Mouse (Mus musculus): ENCODE data around the gene Hnmt. TPM values are rescaled to one million over a fixed set of nuclear protein-coding genes. Genes with fewer than 3 reads are reported as not detected.
A peak's percentile ranks its signal among the peaks of the same experiment; 100 is the strongest.
"Not testable (repeated sequence)": the region's sequence is repeated elsewhere in the genome, so short reads cannot be mapped to it uniquely, and the experiment has no call there.

Gene Hnmt
- 0.18 and 0.74 TPM in 2 replicates for polyA plus RNA-seq (2016; fragmentation: Nextera tagmentation; extraction: Ambion mirVana)

DNA sequence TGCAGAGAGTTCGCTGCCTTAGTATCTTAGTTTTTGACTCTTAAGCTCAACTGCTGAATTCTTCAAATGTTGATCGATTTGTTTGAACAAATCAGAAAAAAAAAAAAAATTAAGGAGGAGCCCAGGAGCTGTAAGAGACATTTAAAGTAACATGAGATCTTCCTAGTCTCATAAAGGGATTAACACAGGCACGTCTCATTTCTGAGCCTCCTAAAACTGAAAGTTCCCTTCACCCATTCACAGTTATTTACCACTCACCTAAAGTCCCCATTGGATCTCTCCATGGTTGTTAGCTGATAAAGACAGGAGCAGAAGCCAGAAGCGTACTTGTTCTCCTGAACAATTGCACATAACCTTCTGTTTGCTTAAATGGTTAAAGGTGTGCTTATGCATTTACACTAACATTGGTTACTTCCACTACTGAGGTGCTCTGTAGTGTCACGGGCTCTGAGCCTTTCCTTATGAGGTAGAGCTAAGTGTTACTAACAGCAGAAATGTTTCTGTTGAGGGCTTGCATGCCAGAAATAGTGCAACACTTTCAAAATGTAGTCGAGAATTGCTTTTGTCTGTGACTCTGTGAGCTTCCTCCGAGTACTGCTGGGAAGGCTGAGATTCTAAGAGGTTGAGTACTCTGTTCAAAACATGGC lies at the start of gene Hnmt:
Gene Hnmt (minus strand): TSS at position 51 of the 647 bp plus-strand sequence.
- no peak within 1 kb of the TSS for H3K27ac ChIP-seq
- H3K36me3 ChIP-seq, result no peaks in the 10 kb centered on the region
- peak within 1 kb of the TSS; percentile 60 for H3K4me2 ChIP-seq
- H3K27me3 ChIP-seq (replicated peaks), result no peaks in the 10 kb centered on the region
- WGBS (ENCODE audit: insufficient replicate concordance), result 38% methylated on average over 7 of the region's 7 CpGs
- peaks cover 15% of the 10 kb centered on the region for H3K4me1 ChIP-seq
- H3K9ac ChIP-seq, result no peak within 1 kb of the TSS
- ATAC-seq, result no peak
- peak within 1 kb of the TSS; percentile 38 for H3K4me3 ChIP-seq
- H3K9me3 ChIP-seq (replicated peaks), result no peaks in the 10 kb centered on the region

DNA sequence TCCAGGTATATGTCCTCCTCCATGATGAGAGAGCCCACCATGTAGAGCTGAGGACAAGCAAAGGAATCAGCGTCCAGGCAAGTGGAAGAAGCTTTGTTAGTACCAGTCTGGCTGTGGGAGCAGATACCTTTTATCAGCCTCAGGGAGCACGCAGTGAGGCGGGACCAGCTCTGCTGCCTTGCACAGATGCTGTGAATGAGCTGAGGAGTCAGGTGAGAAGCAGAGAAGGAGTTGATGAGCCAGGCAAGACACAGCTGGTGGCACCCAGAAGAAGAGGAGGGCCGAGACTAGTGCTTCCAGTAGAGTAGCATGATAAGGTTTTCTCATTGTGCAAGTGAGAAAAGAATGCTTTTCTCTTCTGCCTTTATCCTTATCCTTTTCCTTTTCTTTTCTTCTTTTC lies 47.3 kb upstream of the Hnmt start, which contains the start of gene Tbpl2:
Gene Tbpl2 (minus strand): TSS at position 101 of the 400 bp plus-strand sequence.
- Histone ChIP-seq H3K4me2 (no peak within 1 kb of the TSS), H3K4me1 (no peaks in the 10 kb centered on the region), H3K27ac (no peak within 1 kb of the TSS), H3K9ac (no peak within 1 kb of the TSS), H3K27me3 (replicated peaks) (no peaks in the 10 kb centered on the region), H3K9me3 (replicated peaks) (no peaks in the 10 kb centered on the region), H3K4me3 (no peak within 1 kb of the TSS), H3K36me3 (no peaks in the 10 kb centered on the region)
- ATAC-seq, result no peak
- WGBS (ENCODE audit: insufficient replicate concordance), result 46% methylated on average over 4 of the region's 4 CpGs

- no peak overlapping the region for H3K4me3 ChIP-seq
- ATAC-seq, result no peak
- no peaks in the 10 kb centered on the region for H3K36me3 ChIP-seq
- H3K4me1 ChIP-seq, result no peaks in the 10 kb centered on the region
- no peaks in the 10 kb centered on the region for H3K9me3 ChIP-seq (replicated peaks)
- H3K4me2 ChIP-seq, result no peak overlapping the region
- H3K27me3 ChIP-seq (replicated peaks), result no peaks in the 10 kb centered on the region
- H3K27ac ChIP-seq, result no peak overlapping the region
- H3K9ac ChIP-seq, result no peak overlapping the region
- 54% methylated on average over 1 of the region's 1 CpGs for WGBS (ENCODE audit: insufficient replicate concordance)
Observed at GRCm38 (mm10) chr2:24090921-24091320, 41.7 kb upstream of the Hnmt start.

- Histone ChIP-seq H3K9ac (no peak overlapping the region), H3K4me2 (no peak overlapping the region), H3K9me3 (replicated peaks) (no peaks in the 10 kb centered on the region), H3K4me3 (no peak overlapping the region), H3K27ac (no peak overlapping the region), H3K4me1 (peaks cover 15% of the 10 kb centered on the region), H3K36me3 (no peaks in the 10 kb centered on the region), H3K27me3 (replicated peaks) (no peaks in the 10 kb centered on the region)
- no peak for ATAC-seq
- 51% methylated on average over 3 of the region's 3 CpGs for WGBS (ENCODE audit: insufficient replicate concordance)
Observed at GRCm38 (mm10) chr2:24050459-24050858, 1.3 kb upstream of the Hnmt start.

DNA sequence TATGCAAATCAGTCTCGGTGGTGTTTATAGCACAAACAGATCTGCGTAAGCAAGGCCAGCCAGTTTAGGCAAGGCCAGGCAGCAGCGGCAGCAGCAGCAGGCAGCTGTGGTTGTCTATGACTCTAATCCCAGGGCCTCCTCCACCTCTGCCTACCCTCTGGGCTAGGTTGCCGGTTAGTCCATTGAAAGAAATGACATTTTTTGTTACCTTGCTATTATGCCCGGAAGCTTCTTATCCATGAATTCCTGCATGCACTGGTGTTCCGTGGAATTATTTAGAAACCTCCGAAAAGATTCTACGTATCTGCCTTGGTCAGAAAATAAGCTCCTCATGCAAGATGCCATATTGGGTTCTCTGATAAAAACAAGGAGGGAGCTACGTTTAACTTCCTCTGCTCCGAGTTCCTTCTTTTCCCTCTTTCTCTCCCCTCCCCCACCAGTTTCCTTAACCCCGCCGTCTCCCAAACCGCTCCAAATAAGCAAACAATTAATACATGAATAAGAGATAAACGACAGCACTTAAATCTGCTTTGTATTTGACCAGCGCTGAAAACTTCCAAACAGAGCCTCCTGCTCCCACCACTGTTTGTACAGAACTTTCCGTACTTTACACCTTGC lies 605 bp downstream of the Hnmt start:
- Histone ChIP-seq H3K27ac (no peak overlapping the region), H3K4me2 (peak overlapping the region; percentile 60), H3K36me3 (no peaks in the 10 kb centered on the region), H3K4me3 (peak overlapping the region; percentile 38), H3K9ac (no peak overlapping the region), H3K4me1 (peaks cover 15% of the 10 kb centered on the region), H3K9me3 (replicated peaks) (no peaks in the 10 kb centered on the region), H3K27me3 (replicated peaks) (no peaks in the 10 kb centered on the region)
- 12% methylated on average over 16 of the region's 16 CpGs for WGBS (ENCODE audit: insufficient replicate concordance)
- ATAC-seq, result 0 out of 2 replicates have a peak, but pooled peaks have one; percentile 5

- Histone ChIP-seq H3K9me3 (replicated peaks) (no peaks in the 10 kb centered on the region), H3K4me1 (peaks cover 15% of the 10 kb centered on the region), H3K27me3 (replicated peaks) (no peaks in the 10 kb centered on the region), H3K4me2 (peak overlapping the region; percentile 60), H3K27ac (no peak overlapping the region), H3K36me3 (no peaks in the 10 kb centered on the region), H3K4me3 (peak overlapping the region; percentile 38), H3K9ac (no peak overlapping the region)
- 55% methylated on average over 6 of the region's 6 CpGs for WGBS (ENCODE audit: insufficient replicate concordance)
- ATAC-seq, result no peak
Observed at GRCm38 (mm10) chr2:24047551-24048479, 1.4 kb downstream of the Hnmt start.

DNA sequence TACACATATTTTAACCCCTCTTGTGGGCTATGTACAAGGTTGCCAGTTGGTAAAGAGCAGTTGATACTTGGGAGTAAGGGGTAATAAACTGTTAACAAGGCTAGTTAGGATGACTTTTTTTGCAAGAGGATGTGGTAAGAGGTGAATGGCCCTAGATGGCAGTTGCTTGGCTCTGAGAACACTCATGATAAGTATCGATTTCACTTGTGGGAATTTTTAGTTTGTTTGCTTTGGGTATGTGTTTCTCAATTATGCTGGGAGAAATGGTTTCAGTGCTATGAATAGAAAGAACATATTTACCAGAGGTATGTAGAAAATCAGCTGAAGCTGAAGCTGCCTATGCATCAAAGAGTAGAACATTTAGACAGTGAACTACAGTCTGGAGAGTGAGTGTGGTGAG lies 6.3 kb downstream of the Hnmt start:
- no peaks in the 10 kb centered on the region for H3K9me3 ChIP-seq (replicated peaks)
- H3K27me3 ChIP-seq (replicated peaks), result no peaks in the 10 kb centered on the region
- H3K4me2 ChIP-seq, result no peak overlapping the region
- H3K4me1 ChIP-seq, result no peaks in the 10 kb centered on the region
- ATAC-seq, result no peak
- no peak overlapping the region for H3K27ac ChIP-seq
- no peaks in the 10 kb centered on the region for H3K36me3 ChIP-seq
- H3K4me3 ChIP-seq, result no peak overlapping the region
- H3K9ac ChIP-seq, result no peak overlapping the region
- 68% methylated on average over 1 of the region's 1 CpGs for WGBS (ENCODE audit: insufficient replicate concordance)

DNA sequence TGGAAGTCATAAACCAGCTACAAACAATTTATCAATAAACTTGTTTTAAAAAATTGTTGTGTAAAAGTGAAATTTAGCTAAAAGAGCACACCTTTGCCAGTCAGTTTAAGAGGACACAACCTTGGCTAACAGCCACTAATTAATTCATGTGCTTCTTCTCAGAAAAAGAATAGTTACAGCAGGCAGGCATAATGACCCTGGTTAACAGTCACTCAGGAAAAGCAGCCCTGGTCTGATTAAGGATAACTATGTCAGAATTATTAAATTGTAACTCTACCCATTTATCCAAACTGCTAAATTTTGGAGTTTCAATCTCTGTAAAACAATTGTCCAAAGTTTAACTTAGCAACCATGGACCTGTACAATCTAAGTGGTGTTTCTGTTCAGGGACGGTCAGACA lies 8.7 kb downstream of the Hnmt start:
- Histone ChIP-seq H3K9me3 (replicated peaks) (no peaks in the 10 kb centered on the region), H3K9ac (no peak overlapping the region), H3K27ac (no peak overlapping the region), H3K4me2 (no peak overlapping the region), H3K36me3 (no peaks in the 10 kb centered on the region), H3K4me3 (no peak overlapping the region), H3K4me1 (no peaks in the 10 kb centered on the region), H3K27me3 (replicated peaks) (no peaks in the 10 kb centered on the region)
- no peak for ATAC-seq
- 82% methylated on average over 1 of the region's 1 CpGs for WGBS (ENCODE audit: insufficient replicate concordance)

GRCm38 (mm10) chr2:24019386-24019785 lies 29.8 kb downstream of the Hnmt start:
- not testable (repeated sequence) for H3K27me3 ChIP-seq (replicated peaks); H3K27ac ChIP-seq; H3K4me1 ChIP-seq; H3K9me3 ChIP-seq (replicated peaks); H3K4me3 ChIP-seq; ATAC-seq; H3K4me2 ChIP-seq; H3K36me3 ChIP-seq; H3K9ac ChIP-seq

DNA sequence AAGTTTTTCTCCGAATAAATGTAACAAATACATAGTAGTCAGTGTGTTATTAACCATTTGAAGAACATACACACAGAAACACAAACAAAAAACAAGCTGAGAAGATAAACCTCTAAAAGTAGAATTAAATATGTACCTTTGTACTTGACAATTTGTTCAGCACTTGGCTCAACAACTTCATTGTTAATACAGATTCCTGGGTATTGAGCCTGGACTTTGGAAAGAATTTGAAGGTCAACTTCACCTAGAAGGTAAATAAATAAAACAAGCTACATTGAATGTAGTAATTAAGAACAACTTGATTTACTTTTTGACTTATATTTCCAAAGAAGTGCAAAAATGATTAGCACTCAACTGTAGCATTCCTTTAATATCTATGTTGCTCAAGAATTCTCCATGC lies 30.2 kb downstream of the Hnmt start:
- no peak overlapping the region for H3K27ac ChIP-seq
- H3K4me1 ChIP-seq, result no peaks in the 10 kb centered on the region

GRCm38 (mm10) chr2:24014957-24015356 lies 34.2 kb downstream of the Hnmt start:
- Histone ChIP-seq H3K4me2 (no peak overlapping the region), H3K9ac (no peak overlapping the region), H3K9me3 (replicated peaks) (no peaks in the 10 kb centered on the region), H3K27ac (no peak overlapping the region), H3K4me1 (no peaks in the 10 kb centered on the region), H3K27me3 (replicated peaks) (no peaks in the 10 kb centered on the region), H3K4me3 (no peak overlapping the region), H3K36me3 (no peaks in the 10 kb centered on the region)
- 75% methylated on average over 5 of the region's 5 CpGs for WGBS (ENCODE audit: insufficient replicate concordance)
- no peak for ATAC-seq

More for the DNA sequence above, 30.2 kb downstream of the Hnmt start:
- no peaks in the 10 kb centered on the region for H3K36me3 ChIP-seq
- no peak overlapping the region for H3K9ac ChIP-seq
- no peak overlapping the region for H3K4me2 ChIP-seq
- no peak overlapping the region for H3K4me3 ChIP-seq
- whole genome bisulfite sequencing (ENCODE audit: insufficient replicate concordance), result 46% methylated on average over 1 of the region's 1 CpGs
- no peaks in the 10 kb centered on the region for H3K9me3 ChIP-seq (replicated peaks)
- H3K27me3 ChIP-seq (replicated peaks), result no peaks in the 10 kb centered on the region
- ATAC-seq, result no peak

DNA sequence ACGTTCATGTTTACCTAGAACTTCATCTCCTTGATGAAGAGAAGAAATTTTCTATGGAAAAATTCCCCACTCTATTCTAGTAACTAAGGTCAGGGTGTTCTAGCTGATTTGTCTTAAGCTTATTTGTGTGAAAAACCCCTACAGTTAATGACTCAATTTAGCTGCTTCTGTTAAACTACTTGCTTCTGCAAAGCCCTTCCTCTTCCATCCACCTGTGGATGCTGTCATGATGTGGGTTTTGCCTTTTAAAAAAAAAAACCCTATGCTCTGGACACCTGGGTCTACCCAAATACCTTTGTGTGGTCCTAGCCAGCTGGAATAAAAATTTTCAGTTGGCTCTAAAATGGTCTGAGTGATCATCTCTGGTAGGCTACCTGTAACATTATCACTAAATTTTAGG lies 49.9 kb downstream of the Hnmt start:
- Histone ChIP-seq H3K27ac (no peak overlapping the region), H3K9me3 (replicated peaks) (no peaks in the 10 kb centered on the region), H3K4me2 (no peak overlapping the region), H3K4me3 (no peak overlapping the region), H3K36me3 (no peaks in the 10 kb centered on the region), H3K4me1 (no peaks in the 10 kb centered on the region), H3K9ac (no peak overlapping the region), H3K27me3 (replicated peaks) (no peaks in the 10 kb centered on the region)
- no peak for ATAC-seq
- 46% methylated on average over 1 of the region's 1 CpGs for WGBS (ENCODE audit: insufficient replicate concordance)
